Mouse (Mus musculus) liver, embryonic 14.5 days (tissue): Measurements from ENCODE around the gene Pcyox1. TPM values are rescaled to one million over a fixed set of nuclear protein-coding genes. Genes with fewer than 3 reads are reported as not detected.
A peak's percentile ranks its signal among the peaks of the same experiment; 100 is the strongest.

ENCODE experiments used
- ATAC-seq: fragments of 200-750 bp; cut with Nextera tagmentation; 2 replicates; pipeline ENCODE4 v1.8.0; 2017; ENCODE audit warnings: moderate number of reproducible peaks, mild to moderate bottlenecking, moderate library complexity; ENCODE audit not compliant: insufficient read depth
- DNase-seq, 3 experiments: peaks; one replicate each; pipeline ENCODE4 v3.0.0-alpha.2; 2012 to 2013; ENCODE audit warnings: low read depth in 3 of 3, low spot score in 3 of 3
- H3K27ac ChIP-seq: fragments of 300-500 bp; sonication (generic); 2 replicates; pipeline ENCODE4 v1.5.1; 2014; ENCODE audit warnings: moderate library complexity, mild to moderate bottlenecking, control low read depth, inconsistent platforms
- H3K27me3 ChIP-seq: fragments of 300-500 bp; sonication (generic); 2 replicates; pipeline ENCODE4 v1.6.1; 2014; ENCODE audit warnings: mild to moderate bottlenecking, low read length, moderate library complexity; ENCODE audit not compliant: control insufficient read depth, insufficient read depth
- H3K36me3 ChIP-seq: fragments of 300-500 bp; sonication (generic); replicated peaks from 2 replicates; pipeline ENCODE4 v1.6.1; 2014; ENCODE audit warnings: low read depth; ENCODE audit not compliant: control insufficient read depth, insufficient read depth
- H3K4me1 ChIP-seq, 2 experiments: fragments of 200-500 bp in 1 of 2; fragments of 300-500 bp in 1 of 2; sonication (generic) in 1 of 2; replicated peaks; 2 replicates each; pipeline ENCODE4 v1.6.1; 2012 to 2014; ENCODE audit warnings: antibody characterized with exemption in 1 of 2, inconsistent platforms in 1 of 2, low read length in 1 of 2; ENCODE audit not compliant: control insufficient read depth in 2 of 2, insufficient read depth in 2 of 2
- H3K4me2 ChIP-seq: fragments of 300-500 bp; sonication (generic); 2 replicates; pipeline ENCODE4 v1.6.1; 2014; ENCODE audit warnings: low read depth, mild to moderate bottlenecking, control low read depth, moderate library complexity
- H3K4me3 ChIP-seq, 2 experiments: fragments of 200-500 bp in 1 of 2; fragments of 300-500 bp in 1 of 2; sonication (generic) in 1 of 2; 2 replicates each; pipeline ENCODE4 v1.5.1; 2012 to 2014; ENCODE audit warnings: low read depth in 2 of 2, low read length in 2 of 2, mild to moderate bottlenecking in 2 of 2, control low read depth in 1 of 2, inconsistent platforms in 1 of 2, moderate library complexity in 1 of 2; ENCODE audit not compliant: insufficient read depth in 1 of 2
- H3K9ac ChIP-seq: fragments of 300-500 bp; sonication (generic); replicated peaks from 2 replicates; pipeline ENCODE4 v1.6.1; 2014; ENCODE audit warnings: mild to moderate bottlenecking, control low read depth, moderate library complexity
- H3K9me3 ChIP-seq: fragments of 300-500 bp; sonication (generic); 2 replicates; pipeline ENCODE4 v1.6.1; 2016; ENCODE audit warnings: low read length, mixed read lengths; ENCODE audit not compliant: control insufficient read depth
- CTCF ChIP-seq: IDR thresholded peaks from 2 replicates; pipeline ENCODE4 v1.5.1; 2016; ENCODE audit warnings: antibody characterized with exemption, low read depth, control low read depth
- EP300 ChIP-seq: IDR thresholded peaks from 2 replicates; pipeline ENCODE4 v1.6.1; 2016; ENCODE audit warnings: antibody characterized with exemption, low read depth
- WGBS: fragments of 180-500 bp; shearing (Covaris S2); extraction: QIAGEN DNeasy Blood & Tissue Kit; methylation state at CpG from one replicate; pipeline ENCODE4 v1.1.7; 2014; ENCODE audit not compliant: insufficient replicate concordance; 5-methylcytosine and 5-hydroxymethylcytosine counted together
- polyA plus RNA-seq, 2 experiments: library from polyadenylated mRNA; depleted of rRNA in 1 of 2; stranded (reverse) in 1 of 2; unstranded in 1 of 2; fragments of >200 nt; fragmentation: Nextera tagmentation in 1 of 2; extraction: Ambion mirVana in 1 of 2; gene quantifications; 2 replicates each; pipeline versions ENCODE4 v1.2.1 to v1.2.3; 2012 to 2014

Pcyox1 gene
- polyA plus RNA-seq, 2 experiments, result 22.0 to 37.7 TPM

- H3K9me3 ChIP-seq, result no peaks in the 10 kb centered on the region
- ATAC-seq, result no peak
- WGBS, result 50% methylated on average over 3 of the region's 3 CpGs
- no peaks in the 10 kb centered on the region for H3K27me3 ChIP-seq
- no peak for DNase-seq
- H3K27ac ChIP-seq, result peak overlapping the region; percentile 1; the same call in 1 of the 2 replicates
- peak overlapping the region; percentile 97 for H3K4me2 ChIP-seq
- TF ChIP-seq CTCF (peak; percentile 55), EP300 (no peak)
- H3K4me1 ChIP-seq, result peaks cover 23 to 29% of the 10 kb centered on the region in 2 experiments
- H3K9ac ChIP-seq, result no peak overlapping the region
- peak overlapping the region; percentile 86 to 91 for H3K4me3 ChIP-seq
- peaks cover 2% of the 10 kb centered on the region; the same call in 1 of the 2 replicates for H3K36me3 ChIP-seq
These were observed 26.8 kb downstream of the Pcyox1 start for GRCm38 (mm10) chr6:86370093-86370713.

GRCm38 (mm10) chr6:86368479-86368878 is 28.5 kb downstream of the Pcyox1 start:
- DNase-seq (no peak), ATAC-seq (no peak)
- peaks cover 2% of the 10 kb centered on the region; the same call in 1 of the 2 replicates for H3K36me3 ChIP-seq
- no peak for TF ChIP-seq EP300
- TF ChIP-seq CTCF, result no peak
- 81% methylated on average over 5 of the region's 5 CpGs for WGBS
- no peak overlapping the region for H3K4me3 ChIP-seq
- no peak overlapping the region for H3K27ac ChIP-seq
- H3K9me3 ChIP-seq, result no peaks in the 10 kb centered on the region
- no peak overlapping the region for H3K4me2 ChIP-seq
- peaks cover 23 to 28% of the 10 kb centered on the region in 2 experiments for H3K4me1 ChIP-seq
- H3K9ac ChIP-seq, result no peak overlapping the region
- H3K27me3 ChIP-seq, result no peaks in the 10 kb centered on the region

- WGBS, result 44% methylated on average over 2 of the region's 2 CpGs
- Histone ChIP-seq H3K4me1 (peaks cover 11 to 18% of the 10 kb centered on the region in 2 experiments), H3K27me3 (no peaks in the 10 kb centered on the region), H3K36me3 (0 out of 2 replicates have a peak, but pooled peaks cover 2% of the 10 kb centered on the region), H3K9me3 (no peaks in the 10 kb centered on the region), H3K4me3 (peak overlapping the region in 1 of 2 experiments; percentile 77; a peak in 2 of 4 replicates), H3K9ac (no peak overlapping the region; the same call in 1 of the 2 replicates), H3K4me2 (peak overlapping the region; percentile 97), H3K27ac (peak overlapping the region; percentile 0; the same call in 1 of the 2 replicates)
- DNase-seq (no peak), ATAC-seq (no peak)
- TF ChIP-seq CTCF (no peak), EP300 (no peak)
These were observed 30.1 kb downstream of the Pcyox1 start for GRCm38 (mm10) chr6:86366853-86367249.

GRCm38 (mm10) chr6:86366125-86366852 is 30.7 kb downstream of the Pcyox1 start:
- 34% methylated on average over 25 of the region's 25 CpGs for WGBS

More at GRCm38 (mm10) chr6:86366125-86366852, 30.7 kb downstream of the Pcyox1 start:
- H3K36me3 ChIP-seq, result 0 out of 2 replicates have a peak, but pooled peaks cover 2% of the 10 kb centered on the region
- DNase-seq (no peak), ATAC-seq (no peak)
- no peaks in the 10 kb centered on the region for H3K9me3 ChIP-seq
- TF ChIP-seq EP300 (no peak), CTCF (no peak)
- no peaks in the 10 kb centered on the region for H3K27me3 ChIP-seq
- peak overlapping the region; percentile 0 for H3K27ac ChIP-seq
- H3K4me3 ChIP-seq, result peak overlapping the region; percentile 62 to 77
- H3K9ac ChIP-seq, result peak overlapping the region; percentile 61
- H3K4me1 ChIP-seq, result peaks cover 11 to 18% of the 10 kb centered on the region in 2 experiments
- peak overlapping the region; percentile 97 for H3K4me2 ChIP-seq
